9 mouse cellular contexts compared by ENCODE assay signal in the genomic region with DNA sequence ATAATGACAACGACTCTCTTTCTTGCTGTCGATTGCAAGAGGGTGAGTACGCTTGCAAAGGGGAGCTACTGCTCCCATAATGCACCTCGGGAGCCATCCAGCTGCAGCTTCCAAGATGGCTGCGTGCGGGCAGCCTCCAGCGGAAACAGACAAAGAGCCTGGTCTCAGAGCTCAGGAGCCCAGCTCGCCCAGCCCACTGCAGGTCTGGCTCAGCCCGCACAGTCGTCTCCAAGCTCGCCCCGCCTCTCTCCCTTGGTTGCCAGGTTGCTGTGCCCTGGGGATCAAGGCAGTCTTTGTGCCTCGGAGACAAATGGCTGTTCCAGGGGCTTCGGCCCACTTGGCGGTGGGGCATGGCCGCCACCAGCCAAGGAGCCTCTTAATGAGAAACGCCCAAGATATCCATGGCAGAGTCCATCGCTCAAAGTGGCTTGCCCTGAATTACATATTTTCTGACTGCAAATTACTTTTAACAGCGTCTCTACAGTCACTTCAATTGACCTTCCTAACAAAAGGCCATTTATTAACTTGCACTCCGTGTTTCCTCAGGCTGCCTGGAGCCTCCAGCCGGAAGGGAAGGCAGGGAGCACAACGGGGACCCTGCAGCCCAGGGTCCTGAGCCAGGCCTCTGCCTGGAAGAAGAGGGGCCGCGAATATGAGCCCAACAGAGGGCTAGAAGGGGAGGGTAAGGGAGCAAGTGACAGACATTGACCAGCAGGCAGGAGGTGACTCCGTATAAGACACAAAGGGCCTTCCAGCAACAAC. TPM values are rescaled to one million over a fixed set of nuclear protein-coding genes. Genes with fewer than 3 reads are reported as not detected.
DNase-seq lines count a peak whose midpoint lies in the region; ATAC-seq lines count a peak whose summit lies in the region.
"Had no signal": no experiment of that assay in that cellular context is flagged by ENCODE, and none has a peak within 500 bp of the region (broad histone marks: within the 10 kb centered on the region; RNA-seq: fewer than 3 reads in every experiment).

No protein-coding gene starts in this region.

- peak; percentile 93 for ATAC-seq in hindbrain, embryonic 14.5 days (ENCODE audit: low FRiP score)

- H3K4me3 ChIP-seq in hindbrain, embryonic 14.5 days (replicated peaks; ENCODE audit: low read length): no peak overlapping the region
- H3K4me3 ChIP-seq: myocyte had no signal

- H3K27ac ChIP-seq in hindbrain, embryonic 14.5 days: peak overlapping the region; percentile 98

- peaks cover 20% of the 10 kb centered on the region for H3K36me3 ChIP-seq in hindbrain, embryonic 14.5 days (replicated peaks; ENCODE audit: control insufficient read depth, insufficient read depth)

- H3K9ac ChIP-seq in hindbrain, embryonic 14.5 days: peak overlapping the region; percentile 52

- no peaks in the 10 kb centered on the region for H3K27me3 ChIP-seq in hindbrain, embryonic 14.5 days (ENCODE audit: control insufficient read depth, insufficient read depth, low read length)

- peak overlapping the region; percentile 38 for H3K4me2 ChIP-seq in hindbrain, embryonic 14.5 days (replicated peaks)

- H3K4me1 ChIP-seq in hindbrain, embryonic 14.5 days (replicated peaks; ENCODE audit: control insufficient read depth, insufficient read depth, low read length): peaks cover 62% of the 10 kb centered on the region

- H3K9me3 ChIP-seq in hindbrain, embryonic 14.5 days (ENCODE audit: control insufficient read depth, low read length): no peaks in the 10 kb centered on the region

- DNase-seq in ZHBTc4 (ENCODE audit: low read depth, low spot score): peak; percentile 88
- DNase-seq in cerebellum, postnatal 25 days: peak; percentile 56 to 71
- peak; percentile 51 to 65 for DNase-seq in frontal cortex, postnatal 25 days (ENCODE audit: low spot score in 2 of 2)
- DNase-seq in hindbrain, embryonic 14.5 days (ENCODE audit: low spot score): peak; percentile 84
- DNase-seq in layer of hippocampus, postnatal 36 days: peak; percentile 83 to 85
- DNase-seq in mesoderm, embryonic 11.5 days (ENCODE audit: low read depth, low spot score): peak; percentile 92
- peak; percentile 73 for DNase-seq in right cerebral cortex, postnatal 4 days
- DNase-seq in natural killer cell, adult 2 months (ENCODE audit: low spot score in 2 of 2): no peak

- WGBS in hindbrain, embryonic 14.5 days: 2% methylated on average over 24 of the region's 25 CpGs

RNA-seq across cellular contexts. Expression of gene Mvb12b, which starts 11.0 kb away (rescaled TPM):
- polyA plus RNA-seq in hindbrain, embryonic 14.5 days (2014; fragmentation: Nextera tagmentation; extraction: Ambion mirVana): 48.0 and 54.9 TPM in 2 replicates
- 10 to 100 TPM; 91.3 to 91.5 TPM for total RNA-seq in layer of hippocampus, postnatal 36 days (2021)

Comparison
In these comparisons a context has a peak if more than half of its experiments do, and no peak if none do; other contexts are left out.
1. DNase-seq: peak in ZHBTc4 (single experiment), cerebellum, postnatal 25 days (2 of 2), frontal cortex, postnatal 25 days (2 of 2), hindbrain, embryonic 14.5 days (single experiment), layer of hippocampus, postnatal 36 days (2 of 2), mesoderm, embryonic 11.5 days (single experiment) and right cerebral cortex, postnatal 4 days (single experiment); none in natural killer cell, adult 2 months (0 of 2).